Mouse (Mus musculus) right cerebral cortex, adult 2 months (tissue): ENCODE measurements at regions not wholly inside any gene's neighbourhood (a gene's known extent, or its start where the extent isn't known, plus 50 kb on each side); places are given as distances from the start of the nearest gene placed in this dataset.
A peak's percentile ranks its signal among the peaks of the same experiment; 100 is the strongest.

Source experiments
- DNase-seq, 2 experiments: peaks; one replicate each; pipeline ENCODE4 v3.0.0; 2021 to 2022; ENCODE audit warnings: low spot score in 2 of 2

- DNase-seq, result peak in 1 of 2 experiments; percentile 11
Observed at GRCm38 (mm10) chr5:91456924-91457323, 54.1 kb upstream of the Btc start.

GRCm38 (mm10) chr5:91464876-91465508, 52.4 kb upstream of the Parm1 start:
- peak; percentile 58 to 64 for DNase-seq
